Mouse (Mus musculus) erythroid progenitor cell, adult 5-6 weeks (primary cell): Measurements from ENCODE around the gene Gm3043. TPM values are rescaled to one million over a fixed set of nuclear protein-coding genes. Genes with fewer than 3 reads are reported as not detected.
"Not testable (repeated sequence)": the region's sequence is repeated elsewhere in the genome, so short reads cannot be mapped to it uniquely, and the experiment has no call there.

Source experiments
- ATAC-seq: replicated peaks from 2 replicates; pipeline ENCODE4 v1.8.0; 2016; ENCODE audit warnings: moderate number of reproducible peaks, mild to moderate bottlenecking, moderate TSS enrichment, inconsistent platforms; ENCODE audit not compliant: poor library complexity, low FRiP score, severe bottlenecking
- total RNA-seq, 2 experiments: library from RNA; stranded (forward) in 1 of 2; stranded (reverse) in 1 of 2; fragments of 150-400 nt in 1 of 2; fragments of 186-747, 209-891 nt in 1 of 2; gene quantifications; 2 replicates each; pipeline versions ENCODE4 v1.2.3 to v1.2.4; 2015 to 2017; ENCODE audit warnings: low replicate concordance in 2 of 2

Gene Gm3043
- not detected in 2 replicates for total RNA-seq (2015; ENCODE audit: low replicate concordance)
- total RNA-seq (2017; ENCODE audit: low replicate concordance), result not detected in 2 replicates

DNA sequence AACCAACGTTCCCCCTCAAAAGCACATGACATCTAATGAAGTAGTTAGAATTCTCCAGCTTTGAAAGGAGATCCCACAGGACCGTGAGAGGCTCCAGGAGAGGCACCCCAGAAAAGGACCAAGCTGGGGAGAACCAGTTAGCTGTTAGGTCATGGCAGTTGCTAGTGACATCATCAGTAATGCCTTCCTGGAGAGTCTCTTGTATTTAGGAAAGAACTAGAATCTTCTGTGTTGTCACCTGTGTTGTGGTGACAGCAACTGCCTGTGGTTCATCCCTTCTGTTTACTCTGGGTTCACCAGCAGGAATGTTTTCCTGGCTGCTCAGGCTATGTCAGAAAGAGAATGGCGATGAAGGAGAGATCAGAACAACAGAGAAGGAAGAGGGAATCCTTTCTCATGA is at the start of gene Gm3043:
Gene Gm3043 (plus strand): TSS at position 301 of the 400 bp plus-strand sequence.
- not testable (repeated sequence) for ATAC-seq

DNA sequence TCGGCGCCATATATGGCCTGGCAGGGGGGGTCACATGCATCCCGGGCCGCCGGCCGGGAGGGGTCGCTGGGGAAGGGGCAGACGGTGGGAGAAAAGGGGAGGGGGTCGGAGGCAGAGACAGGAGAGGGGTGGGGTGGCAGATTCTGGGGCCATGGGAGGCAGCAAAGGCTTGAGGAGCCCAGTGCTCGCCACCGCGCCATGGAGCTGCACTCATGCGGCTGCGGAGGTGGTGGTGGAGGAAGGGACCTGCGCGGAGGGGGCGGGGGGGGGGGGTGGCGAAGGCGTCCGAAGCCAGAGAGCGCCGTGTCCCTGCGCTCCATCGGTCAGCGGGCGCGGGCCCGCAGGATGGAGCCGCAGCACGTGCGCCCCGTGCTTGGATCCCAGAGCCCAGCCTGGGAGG is 36.9 kb upstream of the Gm3043 start, which contains the start of gene Gm3020:
Gene Gm3020 (plus strand): TSS at position 301 of the 400 bp plus-strand sequence.
- ATAC-seq, result not testable (repeated sequence)

Other genes with a start within 250 kb of the Gm3043 start
- not detected in 2 replicates for gene Gm10408, start 239.4 kb upstream of the Gm3043 start, total RNA-seq (2015; ENCODE audit: low replicate concordance)
- not detected in 2 replicates for gene Gm10408, start 239.4 kb upstream of the Gm3043 start, total RNA-seq (2017; ENCODE audit: low replicate concordance)
- not detected in 2 replicates for gene Gm3012, start 54.3 kb upstream of the Gm3043 start, total RNA-seq (2015; ENCODE audit: low replicate concordance)
- gene Gm3012, start 54.3 kb upstream of the Gm3043 start, total RNA-seq (2017; ENCODE audit: low replicate concordance), result not detected in 2 replicates
- 0.84 TPM in 1 of 2 replicates, not detected in the other for gene Gm3020, start 36.8 kb upstream of the Gm3043 start, total RNA-seq (2015; ENCODE audit: low replicate concordance)
- not detected in 2 replicates for gene Gm3020, start 36.8 kb upstream of the Gm3043 start, total RNA-seq (2017; ENCODE audit: low replicate concordance)
- not detected in 2 replicates for gene Gm3002, start 121.3 kb downstream of the Gm3043 start, total RNA-seq (2015; ENCODE audit: low replicate concordance)
- not detected in 2 replicates for gene Gm3002, start 121.3 kb downstream of the Gm3043 start, total RNA-seq (2017; ENCODE audit: low replicate concordance)
- not detected in 2 replicates for gene Gm3033, start 157.5 kb downstream of the Gm3043 start, total RNA-seq (2015; ENCODE audit: low replicate concordance)
- gene Gm3033, start 157.5 kb downstream of the Gm3043 start, total RNA-seq (2017; ENCODE audit: low replicate concordance), result not detected in 2 replicates
- not detected in 2 replicates for gene Gm2916, start 195.4 kb downstream of the Gm3043 start, total RNA-seq (2015; ENCODE audit: low replicate concordance)
- not detected in 2 replicates for gene Gm2916, start 195.4 kb downstream of the Gm3043 start, total RNA-seq (2017; ENCODE audit: low replicate concordance)
- not detected in 2 replicates for gene Gm3029, start 243.0 kb downstream of the Gm3043 start, total RNA-seq (2015; ENCODE audit: low replicate concordance)
- not detected in 2 replicates for gene Gm3029, start 243.0 kb downstream of the Gm3043 start, total RNA-seq (2017; ENCODE audit: low replicate concordance)